Mouse (Mus musculus) hindbrain, embryonic 10.5 days (tissue): ENCODE data around the gene Gid8. TPM values are rescaled to one million over a fixed set of nuclear protein-coding genes. Genes with fewer than 3 reads are reported as not detected.
A peak's percentile ranks its signal among the peaks of the same experiment; 100 is the strongest.

Experiments
- DNase-seq: peaks from one replicate; pipeline ENCODE4 v3.0.0-alpha.2; 2017; ENCODE audit warnings: low spot score
- H3K27ac ChIP-seq: fragments of 300-500 bp; sonication (generic); 2 replicates; pipeline ENCODE4 v1.5.1; 2016; ENCODE audit warnings: mild to moderate bottlenecking, moderate library complexity
- H3K27me3 ChIP-seq: fragments of 300-500 bp; sonication (generic); 2 replicates; pipeline ENCODE4 v1.6.1; 2016; ENCODE audit warnings: mild to moderate bottlenecking; ENCODE audit not compliant: poor library complexity, insufficient read depth, severe bottlenecking
- H3K36me3 ChIP-seq: fragments of 300-500 bp; sonication (generic); 2 replicates; pipeline ENCODE4 v1.6.1; 2016; ENCODE audit warnings: mild to moderate bottlenecking, moderate library complexity
- H3K4me1 ChIP-seq: fragments of 300-500 bp; sonication (generic); replicated peaks from 2 replicates; pipeline ENCODE4 v1.6.1; 2016; ENCODE audit warnings: mild to moderate bottlenecking
- H3K4me3 ChIP-seq: fragments of 300-500 bp; sonication (generic); 2 replicates; pipeline ENCODE4 v1.5.1; 2016; ENCODE audit warnings: mild to moderate bottlenecking, moderate library complexity
- H3K9me3 ChIP-seq: fragments of 300-500 bp; sonication (generic); 2 replicates; pipeline ENCODE4 v1.6.1; 2016; ENCODE audit warnings: mild to moderate bottlenecking, moderate library complexity
- WGBS: fragments of 180-500 bp; shearing (Covaris S2); methylation state at CpG from one replicate; pipeline ENCODE4 v1.1.7; 2016; 5-methylcytosine and 5-hydroxymethylcytosine counted together
- polyA plus RNA-seq: library from polyadenylated mRNA; unstranded; fragments of >200 nt; fragmentation: Nextera tagmentation; extraction: Ambion mirVana; gene quantifications from 2 replicates; pipeline ENCODE4 v1.2.1, GENCODE M21; 2016

Gid8 gene
- polyA plus RNA-seq = 50.0 and 50.8 TPM in 2 replicates

- peak within 1 kb of the TSS; percentile 100 for H3K4me3 ChIP-seq
- H3K36me3 ChIP-seq = peaks cover 48% of the 10 kb centered on the region
- no peaks in the 10 kb centered on the region for H3K27me3 ChIP-seq
- WGBS = under 1% methylated on average over 43 of the region's 43 CpGs
- H3K27ac ChIP-seq = peak within 1 kb of the TSS; percentile 99
- peak; percentile 98 for DNase-seq
- H3K9me3 ChIP-seq = no peaks in the 10 kb centered on the region
- peaks cover 21% of the 10 kb centered on the region for H3K4me1 ChIP-seq
These were observed at the start of gene Gid8, which contains the start of gene Dido1 for GRCm38 (mm10) chr2:180709923-180710272. Gid8 (plus strand) TSS chr2:180710117. Dido1 (minus strand) TSS chr2:180709999.

- DNase-seq = no peak
- Histone ChIP-seq H3K9me3 (no peaks in the 10 kb centered on the region), H3K4me1 (peaks cover 20% of the 10 kb centered on the region), H3K27me3 (no peaks in the 10 kb centered on the region), H3K36me3 (peaks cover 47% of the 10 kb centered on the region), H3K27ac (no peak overlapping the region), H3K4me3 (no peak overlapping the region)
- WGBS = 94% methylated on average over 5 of the region's 5 CpGs
These were observed 49.4 kb upstream of the Gid8 start for GRCm38 (mm10) chr2:180660521-180660920.

- no peaks in the 10 kb centered on the region for H3K9me3 ChIP-seq
- WGBS = 84% methylated on average over 4 of the region's 4 CpGs
- peaks cover 62% of the 10 kb centered on the region for H3K36me3 ChIP-seq
- no peaks in the 10 kb centered on the region for H3K27me3 ChIP-seq
- peaks cover 19% of the 10 kb centered on the region for H3K4me1 ChIP-seq
- H3K4me3 ChIP-seq = no peak overlapping the region
- H3K27ac ChIP-seq = no peak overlapping the region
- DNase-seq = no peak
These were observed 47.9 kb upstream of the Gid8 start for GRCm38 (mm10) chr2:180662008-180662407.

- peaks cover 72% of the 10 kb centered on the region for H3K36me3 ChIP-seq
- H3K27me3 ChIP-seq = no peaks in the 10 kb centered on the region
- 97% methylated on average over 2 of the region's 2 CpGs for WGBS
- no peaks in the 10 kb centered on the region for H3K4me1 ChIP-seq
- no peak overlapping the region for H3K4me3 ChIP-seq
- H3K9me3 ChIP-seq = no peaks in the 10 kb centered on the region
- DNase-seq = no peak
- H3K27ac ChIP-seq = no peak overlapping the region
These were observed 33.2 kb upstream of the Gid8 start for GRCm38 (mm10) chr2:180676706-180677105.

GRCm38 (mm10) chr2:180678609-180679140, 31.2 kb upstream of the Gid8 start:
- WGBS = 25% methylated on average over 4 of the region's 4 CpGs
- no peaks in the 10 kb centered on the region for H3K4me1 ChIP-seq
- no peak overlapping the region for H3K4me3 ChIP-seq
- DNase-seq = peak; percentile 56
- H3K27me3 ChIP-seq = no peaks in the 10 kb centered on the region
- H3K36me3 ChIP-seq = peaks cover 72% of the 10 kb centered on the region
- no peak overlapping the region for H3K27ac ChIP-seq
- no peaks in the 10 kb centered on the region for H3K9me3 ChIP-seq

- no peak overlapping the region for H3K27ac ChIP-seq
- DNase-seq = no peak
- H3K36me3 ChIP-seq = peaks cover 76% of the 10 kb centered on the region
- H3K4me3 ChIP-seq = no peak overlapping the region
- H3K9me3 ChIP-seq = no peaks in the 10 kb centered on the region
- WGBS = 76% methylated on average over 2 of the region's 2 CpGs
- H3K27me3 ChIP-seq = no peaks in the 10 kb centered on the region
- H3K4me1 ChIP-seq = no peaks in the 10 kb centered on the region
These were observed 28.7 kb upstream of the Gid8 start for GRCm38 (mm10) chr2:180681225-180681624.

GRCm38 (mm10) chr2:180683524-180683923, 26.4 kb upstream of the Gid8 start:
- H3K4me1 ChIP-seq = no peaks in the 10 kb centered on the region
- H3K4me3 ChIP-seq = no peak overlapping the region
- H3K27me3 ChIP-seq = no peaks in the 10 kb centered on the region
- no peak for DNase-seq
- no peak overlapping the region for H3K27ac ChIP-seq
- WGBS = 90% methylated on average over 2 of the region's 2 CpGs
- H3K9me3 ChIP-seq = no peaks in the 10 kb centered on the region
- H3K36me3 ChIP-seq = peaks cover 91% of the 10 kb centered on the region

GRCm38 (mm10) chr2:180684031-180684430, 25.9 kb upstream of the Gid8 start:
- no peak for DNase-seq
- H3K9me3 ChIP-seq = no peaks in the 10 kb centered on the region
- no peaks in the 10 kb centered on the region for H3K27me3 ChIP-seq
- peaks cover 96% of the 10 kb centered on the region for H3K36me3 ChIP-seq
- H3K27ac ChIP-seq = no peak overlapping the region
- 91% methylated on average over 4 of the region's 4 CpGs for WGBS
- H3K4me3 ChIP-seq = no peak overlapping the region
- no peaks in the 10 kb centered on the region for H3K4me1 ChIP-seq

GRCm38 (mm10) chr2:180689841-180690240, 20.1 kb upstream of the Gid8 start:
- no peaks in the 10 kb centered on the region for H3K27me3 ChIP-seq
- H3K27ac ChIP-seq = no peak overlapping the region
- 84% methylated on average over 5 of the region's 5 CpGs for WGBS
- DNase-seq = no peak
- no peaks in the 10 kb centered on the region for H3K9me3 ChIP-seq
- peaks cover 65% of the 10 kb centered on the region for H3K36me3 ChIP-seq
- H3K4me3 ChIP-seq = no peak overlapping the region
- H3K4me1 ChIP-seq = peaks cover 17% of the 10 kb centered on the region

GRCm38 (mm10) chr2:180692630-180693029, 17.3 kb upstream of the Gid8 start:
- H3K9me3 ChIP-seq = no peaks in the 10 kb centered on the region
- no peaks in the 10 kb centered on the region for H3K27me3 ChIP-seq
- H3K36me3 ChIP-seq = peaks cover 37% of the 10 kb centered on the region
- WGBS = 2% methylated on average over 1 of the region's 1 CpGs
- peak overlapping the region; percentile 34 for H3K4me3 ChIP-seq
- H3K27ac ChIP-seq = peak overlapping the region; percentile 81
- DNase-seq = peak; percentile 34
- peaks cover 33% of the 10 kb centered on the region for H3K4me1 ChIP-seq

- H3K9me3 ChIP-seq = no peaks in the 10 kb centered on the region
- H3K27ac ChIP-seq = no peak overlapping the region
- H3K4me3 ChIP-seq = no peak overlapping the region
- peaks cover 43% of the 10 kb centered on the region for H3K4me1 ChIP-seq
- H3K27me3 ChIP-seq = no peaks in the 10 kb centered on the region
- 57% methylated on average over 2 of the region's 2 CpGs for WGBS
- H3K36me3 ChIP-seq = peaks cover 12% of the 10 kb centered on the region
- DNase-seq = no peak
These were observed 14.7 kb upstream of the Gid8 start for GRCm38 (mm10) chr2:180695176-180695575.

- Histone ChIP-seq H3K9me3 (no peaks in the 10 kb centered on the region), H3K27ac (peak overlapping the region; percentile 99; the same call in 1 of the 2 replicates), H3K27me3 (no peaks in the 10 kb centered on the region), H3K36me3 (peaks cover 19% of the 10 kb centered on the region; the same call in 1 of the 2 replicates), H3K4me3 (peak overlapping the region; percentile 94), H3K4me1 (peaks cover 48% of the 10 kb centered on the region)
- DNase-seq = no peak
- WGBS = 82% methylated on average over 5 of the region's 5 CpGs
These were observed 9.5 kb upstream of the Gid8 start for GRCm38 (mm10) chr2:180700457-180700856.

GRCm38 (mm10) chr2:180701053-180701766, 8.7 kb upstream of the Gid8 start:
- Histone ChIP-seq H3K9me3 (no peaks in the 10 kb centered on the region), H3K4me3 (peak overlapping the region; percentile 94), H3K4me1 (peaks cover 41% of the 10 kb centered on the region), H3K27me3 (no peaks in the 10 kb centered on the region), H3K27ac (peak overlapping the region; percentile 99), H3K36me3 (peaks cover 26% of the 10 kb centered on the region)
- no peak for DNase-seq
- 7% methylated on average over 26 of the region's 26 CpGs for WGBS
